Mouse (Mus musculus): ENCODE data around the gene Eno2.
"Not testable (repeated sequence)": the region's sequence is repeated elsewhere in the genome, so short reads cannot be mapped to it uniquely, and the experiment has no call there.

Gene Eno2

GRCm38 (mm10) chr6:124769101-124769765 lies at the start of gene Eno2:
Eno2 (minus strand) TSS chr6:124769673.
- DNase-seq = peak; percentile 80

- DNase-seq = no peak
Observed at GRCm38 (mm10) chr6:124817971-124818370, 48.5 kb upstream of the Eno2 start.

- DNase-seq = no peak
Observed at GRCm38 (mm10) chr6:124817563-124817962, 48.1 kb upstream of the Eno2 start.

DNA sequence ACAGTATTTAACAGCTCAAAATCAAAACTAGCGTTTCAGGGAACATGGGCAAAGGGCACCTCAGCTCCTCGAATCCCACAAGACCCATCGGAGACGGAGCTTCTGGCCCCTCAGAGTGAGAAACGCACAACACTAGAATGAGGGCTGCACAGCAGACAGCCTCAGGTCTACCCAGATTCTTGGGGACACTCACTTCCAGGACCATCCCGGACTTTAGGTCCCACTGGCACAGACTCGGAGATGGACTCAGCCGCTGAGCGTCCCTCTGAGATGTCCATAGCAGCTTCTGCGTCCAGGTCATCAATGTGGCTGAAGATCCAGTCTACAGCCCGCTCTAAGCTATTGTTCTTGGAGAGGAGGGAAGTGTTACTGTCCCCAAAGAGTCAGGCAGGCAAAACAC lies 47.7 kb upstream of the Eno2 start:
- DNase-seq = no peak

GRCm38 (mm10) chr6:124816611-124817010 lies 47.1 kb upstream of the Eno2 start:
- DNase-seq = no peak

- DNase-seq = no peak
Observed at GRCm38 (mm10) chr6:124814858-124815774, 45.6 kb upstream of the Eno2 start.

DNA sequence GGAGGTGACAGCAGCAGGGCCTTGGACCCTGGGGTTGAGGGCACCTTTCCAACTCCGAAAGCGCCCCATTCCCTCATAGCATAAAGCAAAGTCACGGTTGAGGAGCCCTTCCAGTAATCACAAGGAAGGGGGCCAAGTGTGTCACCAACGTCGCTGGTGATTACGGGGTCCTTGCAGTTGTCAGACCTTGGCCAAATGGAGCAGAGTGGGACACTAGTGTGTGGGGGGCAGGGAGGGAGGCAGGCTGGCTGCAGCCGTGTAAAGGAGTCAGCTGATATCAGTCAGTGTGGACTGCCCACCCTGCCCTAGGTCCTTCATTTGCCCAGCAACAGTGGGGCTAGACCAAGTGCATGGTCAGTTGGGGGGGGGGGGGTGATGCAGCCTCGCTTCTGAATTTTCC lies 45.0 kb upstream of the Eno2 start:
- no peak for DNase-seq

- DNase-seq = peak; percentile 85
Observed at GRCm38 (mm10) chr6:124813933-124814332, 44.5 kb upstream of the Eno2 start, which contains the start of gene Tpi1. Tpi1 (minus strand) TSS chr6:124814296.

DNA sequence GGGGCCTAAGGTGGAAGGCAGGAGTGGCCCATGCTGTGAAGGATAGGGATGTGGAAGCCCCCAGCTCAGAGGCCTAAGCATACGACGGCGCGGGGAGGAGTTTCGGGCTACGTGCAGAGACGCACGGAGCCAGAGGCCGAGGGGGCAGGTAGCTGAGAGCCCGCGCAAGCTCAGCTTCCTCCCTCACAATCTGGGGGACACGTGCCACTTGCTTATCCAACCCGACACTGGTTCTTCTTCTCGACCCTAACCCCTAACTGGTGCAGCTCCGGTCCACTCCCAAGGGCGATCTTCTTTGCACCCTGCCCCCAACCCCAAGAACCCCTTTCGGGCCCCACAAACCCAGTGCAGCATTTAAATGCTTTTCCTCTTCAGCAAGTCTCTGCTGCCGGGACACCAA lies 44.0 kb upstream of the Eno2 start:
- peak; percentile 82 for DNase-seq

GRCm38 (mm10) chr6:124812848-124813247 lies 43.4 kb upstream of the Eno2 start:
- peak; percentile 33 for DNase-seq

DNA sequence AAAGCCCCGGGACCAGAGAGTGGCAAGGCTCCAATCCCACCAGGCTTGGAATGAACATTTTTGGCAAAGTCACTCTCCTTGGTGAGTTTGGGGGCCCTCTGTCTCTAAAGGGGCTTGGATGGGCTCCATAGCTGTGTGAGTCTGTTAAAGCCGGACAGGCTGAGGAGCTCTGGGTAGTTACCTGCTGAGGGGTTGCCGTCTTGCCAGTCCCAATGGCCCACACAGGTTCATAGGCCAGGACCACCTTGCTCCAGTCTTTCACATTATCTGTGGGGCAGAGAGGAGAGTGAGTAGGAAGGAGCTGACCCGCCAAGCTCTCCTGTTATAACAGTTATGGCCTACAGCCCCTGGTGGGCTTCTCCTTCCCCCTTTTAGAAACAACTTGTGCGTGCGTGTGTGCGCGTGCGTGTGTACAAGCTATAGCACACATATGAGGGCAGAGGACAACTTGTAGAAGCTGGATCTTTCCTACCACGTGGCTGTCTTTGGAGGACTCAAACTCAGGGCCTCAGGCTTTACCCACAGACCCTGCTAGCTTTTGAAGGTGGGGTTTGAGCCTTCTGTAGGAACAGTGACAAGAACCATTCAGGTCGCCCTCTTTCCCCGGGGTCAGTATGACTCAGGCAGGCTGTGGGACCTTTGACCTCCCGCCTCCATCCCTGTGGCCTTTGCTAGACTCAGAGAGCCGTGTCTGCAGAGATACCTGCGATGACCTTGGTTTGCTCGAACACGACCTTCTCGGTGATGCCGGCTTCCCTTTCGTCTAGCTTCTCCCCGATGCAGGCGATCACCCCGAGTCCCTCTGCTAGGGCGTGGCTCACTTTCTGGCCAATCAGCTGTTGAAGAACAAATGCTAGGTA lies 42.5 kb upstream of the Eno2 start:
- DNase-seq = peak; percentile 33

DNA sequence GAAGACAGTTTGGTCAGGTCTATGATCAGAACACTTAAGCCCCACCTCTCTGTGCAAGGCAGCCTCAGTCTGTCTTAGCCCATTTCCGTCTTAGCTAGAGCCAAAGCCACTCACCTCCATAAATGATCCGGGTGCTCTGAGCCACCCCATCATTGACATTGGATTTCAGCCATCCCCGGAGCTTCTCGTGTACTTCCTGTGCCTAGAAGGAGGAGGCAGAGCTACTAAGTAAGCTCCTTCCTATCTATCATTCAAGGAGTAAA lies 41.9 kb upstream of the Eno2 start:
- no peak for DNase-seq

- not testable (repeated sequence) for DNase-seq
Observed at GRCm38 (mm10) chr6:124810566-124811402, 41.3 kb upstream of the Eno2 start.

- DNase-seq = no peak
Observed at GRCm38 (mm10) chr6:124809775-124810538, 40.5 kb upstream of the Eno2 start.

GRCm38 (mm10) chr6:124809052-124809774 lies 39.7 kb upstream of the Eno2 start:
- peak; percentile 76 for DNase-seq

GRCm38 (mm10) chr6:124808358-124809012 lies 39.0 kb upstream of the Eno2 start, which contains the start of gene Spsb2:
Spsb2 (plus strand) TSS chr6:124808661.
- DNase-seq = peak; percentile 50

DNA sequence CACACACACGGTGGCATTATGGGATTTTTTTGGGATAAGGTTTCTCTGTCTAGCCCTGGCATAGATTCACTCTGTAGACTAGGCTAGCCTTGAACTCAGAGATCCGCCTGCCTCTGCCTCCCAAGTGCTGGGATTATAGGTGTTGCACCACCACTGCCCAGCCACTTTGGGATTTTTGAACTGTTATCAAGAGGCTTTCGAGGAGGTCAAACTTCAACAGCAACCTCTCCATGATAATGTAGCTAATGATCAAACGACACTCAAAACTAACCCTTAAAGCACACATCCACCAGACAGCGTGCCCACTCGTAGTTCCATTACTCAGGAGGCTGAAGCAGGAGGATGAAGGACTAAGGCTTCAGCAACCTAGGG lies 38.5 kb upstream of the Eno2 start:
- DNase-seq = no peak

DNA sequence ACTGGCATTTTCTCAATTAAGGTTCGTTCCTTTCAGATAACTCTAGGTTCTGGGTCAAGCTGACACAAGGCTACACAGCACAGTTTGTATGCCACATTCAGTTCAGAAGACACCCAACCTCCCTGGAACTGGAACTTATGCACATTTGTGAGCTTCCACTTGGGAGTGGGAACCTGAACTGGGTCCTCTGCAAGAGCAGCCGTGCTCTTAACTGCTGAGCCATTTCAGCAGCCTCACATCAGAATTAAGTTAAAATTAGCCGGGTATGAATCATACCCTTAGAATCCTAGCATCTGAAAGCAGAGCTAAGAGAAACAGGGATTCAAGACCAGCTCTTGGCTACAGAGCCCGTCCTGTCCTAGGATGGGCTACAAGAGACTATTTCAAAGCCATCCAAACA lies 37.9 kb upstream of the Eno2 start:
- DNase-seq = no peak

- no peak for DNase-seq
Observed at GRCm38 (mm10) chr6:124806446-124807140, 37.1 kb upstream of the Eno2 start.
